ENCODE assay signal across 32 mouse cellular contexts in genomic region chr1:39163077-39163476, GRCm38 (mm10). TPM values are rescaled to one million over a fixed set of nuclear protein-coding genes. Genes with fewer than 3 reads are reported as not detected.
"Had no signal": no experiment of that assay in that cellular context is flagged by ENCODE, and none has a peak within 500 bp of the region (broad histone marks: within the 10 kb centered on the region; RNA-seq: fewer than 3 reads in every experiment).

No protein-coding gene starts in this region.

- DNase-seq: liver; liver, embryonic 13.5 days; liver, postnatal 0 days; lung, adult 18-20 months; lung, adult 2 months; lung, embryonic 14.5 days; lung, postnatal 10 days; lung, postnatal 14 days; lung, postnatal 36 days; lung, postnatal 4 days; midbrain, embryonic 14.5 days had no signal

- H3K9ac ChIP-seq: limb, embryonic 12.5 days; limb, embryonic 13.5 days; limb, embryonic 15.5 days; liver, embryonic 12.5 days; liver, embryonic 13.5 days; liver, embryonic 14.5 days; liver, embryonic 15.5 days; liver, postnatal 0 days; lung, embryonic 14.5 days; lung, embryonic 15.5 days; midbrain, embryonic 12.5 days; midbrain, embryonic 13.5 days; midbrain, embryonic 15.5 days had no signal

- H3K4me1 ChIP-seq: limb, embryonic 10.5 days; limb, embryonic 12.5 days; limb, embryonic 13.5 days; limb, embryonic 15.5 days; liver, embryonic 12.5 days; liver, embryonic 13.5 days; liver, embryonic 15.5 days; lung, embryonic 15.5 days; midbrain, embryonic 10.5 days; midbrain, embryonic 12.5 days; midbrain, embryonic 13.5 days; midbrain, embryonic 15.5 days had no signal

- H3K9me3 ChIP-seq: limb, embryonic 10.5 days; limb, embryonic 12.5 days; limb, embryonic 15.5 days; liver, embryonic 12.5 days; liver, embryonic 13.5 days; liver, embryonic 15.5 days; lung, embryonic 15.5 days; midbrain, embryonic 10.5 days; midbrain, embryonic 12.5 days; midbrain, embryonic 13.5 days; midbrain, embryonic 15.5 days had no signal

- H3K36me3 ChIP-seq: limb, embryonic 10.5 days; limb, embryonic 12.5 days; limb, embryonic 13.5 days; limb, embryonic 15.5 days; liver, embryonic 12.5 days; liver, embryonic 13.5 days; liver, embryonic 15.5 days; lung, embryonic 15.5 days; midbrain, embryonic 10.5 days; midbrain, embryonic 12.5 days; midbrain, embryonic 13.5 days; midbrain, embryonic 15.5 days had no signal

- H3K4me2 ChIP-seq: limb, embryonic 12.5 days; limb, embryonic 13.5 days; limb, embryonic 15.5 days; liver, embryonic 11.5 days; liver, embryonic 12.5 days; liver, embryonic 13.5 days; liver, embryonic 15.5 days; lung, embryonic 14.5 days; lung, embryonic 15.5 days; midbrain, embryonic 11.5 days; midbrain, embryonic 12.5 days; midbrain, embryonic 13.5 days; midbrain, embryonic 15.5 days had no signal

- H3K27ac ChIP-seq: left cerebral cortex, adult 2 months; limb, embryonic 10.5 days; limb, embryonic 12.5 days; limb, embryonic 13.5 days; limb, embryonic 15.5 days; liver, embryonic 12.5 days; liver, embryonic 13.5 days; liver, embryonic 14.5 days; liver, embryonic 15.5 days; lung, embryonic 15.5 days; macrophage; midbrain, embryonic 10.5 days; midbrain, embryonic 12.5 days; midbrain, embryonic 13.5 days; midbrain, embryonic 15.5 days had no signal

- H3K4me3 ChIP-seq: left cerebral cortex, adult 2 months; limb, embryonic 10.5 days; limb, embryonic 12.5 days; limb, embryonic 13.5 days; limb, embryonic 15.5 days; liver, embryonic 12.5 days; liver, embryonic 13.5 days; liver, embryonic 15.5 days; lung, embryonic 15.5 days; megakaryocyte, embryonic 14.5 days; midbrain, embryonic 10.5 days; midbrain, embryonic 12.5 days; midbrain, embryonic 13.5 days; midbrain, embryonic 15.5 days; myocyte had no signal

- H3K27me3 ChIP-seq: limb, embryonic 12.5 days; limb, embryonic 13.5 days; limb, embryonic 15.5 days; liver, embryonic 13.5 days; liver, embryonic 15.5 days; lung, embryonic 15.5 days; midbrain, embryonic 12.5 days; midbrain, embryonic 13.5 days; midbrain, embryonic 15.5 days had no signal

RNA-seq across cellular contexts. Expression of gene Npas2, which starts 30.5 kb away (rescaled TPM):
- total RNA-seq: liver, adult 2 months; megakaryocyte, adult 5-6 weeks; monocyte, adult 5-6 weeks had no signal
- polyA plus RNA-seq: midbrain, embryonic 12.5 days had no signal
